Mouse (Mus musculus): Measurements from ENCODE around the gene Helq. TPM values are rescaled to one million over a fixed set of nuclear protein-coding genes. Genes with fewer than 3 reads are reported as not detected.

Helq gene
- total and polyA plus RNA-seq, 3 experiments, result 12.1 to 24.3 (median 13.1) TPM

GRCm38 (mm10) chr5:100820483-100821184, 22.2 kb upstream of the Helq start, which contains the start of gene Abraxas1:
Gene Abraxas1, minus strand, starts transcription at chr5:100820965.
- in situ Hi-C loops (cut with MboI; ENCODE audit: low pct_ligation_motif_present, low pct_unique_long_range_greater_than_20kb, low sequenced_read_pairs) (no loop called here), dilution Hi-C loops (cut with MboI; ENCODE audit: extremely low pct_ligation_motif_present, extremely low pct_unique_long_range_greater_than_20kb, low sequenced_read_pairs) (no loop called here)
- TF ChIP-seq TCF12 (IDR thresholded peaks at IDR 0.05; ENCODE audit: low read depth, low read length), result peak; percentile 94
- TF ChIP-seq ZNF384 (IDR thresholded peaks at IDR 0.05; ENCODE audit: low read depth, low read length), result 0 out of 2 replicates have a peak, but pooled peaks have one; percentile 10
- peak; percentile 81 for TF ChIP-seq TBP (conservative IDR thresholded peaks at IDR 0.05; ENCODE audit: low read depth, low read length)
- TF ChIP-seq CHD1 (IDR thresholded peaks at IDR 0.05; ENCODE audit: low read depth, low read length), result peak; percentile 89
- peak; percentile 95; the same call in 1 of the 2 replicates for TF ChIP-seq POLR2AphosphoS2 (IDR thresholded peaks at IDR 0.05; ENCODE audit: low read depth, low read length)
- TF ChIP-seq CTCF (conservative IDR thresholded peaks at IDR 0.05 in 1 of 2, IDR thresholded peaks at IDR 0.05 in 1 of 2; ENCODE audit: low read depth in 2 of 2, low read length in 2 of 2), result no peak
- peak; percentile 70; the same call in 1 of the 2 replicates for TF ChIP-seq KAT2A (IDR thresholded peaks at IDR 0.05; ENCODE audit: insufficient replicate concordance, low read length)
- peak; percentile 97 for TF ChIP-seq NELFE (IDR thresholded peaks at IDR 0.05; ENCODE audit: low read depth, low read length)
- peak; percentile 86 for TF ChIP-seq MXI1 (IDR thresholded peaks at IDR 0.05; ENCODE audit: low read depth, low read length)
- peak; percentile 48 for TF ChIP-seq ELF1 (IDR thresholded peaks at IDR 0.05; ENCODE audit: low read depth, low read length)
- peak; percentile 12; the same call in 1 of the 2 replicates for TF ChIP-seq BHLHE40 (IDR thresholded peaks at IDR 0.05; ENCODE audit: low read depth, low read length)
- peak; percentile 71 for TF ChIP-seq MEF2A (IDR thresholded peaks at IDR 0.05; ENCODE audit: borderline replicate concordance, low read depth, low read length)
- peak; percentile 92 for TF ChIP-seq MAX (IDR thresholded peaks at IDR 0.05; ENCODE audit: low read length)
- peak; percentile 81 for TF ChIP-seq SIN3A (IDR thresholded peaks at IDR 0.05; ENCODE audit: low read length)
- TF ChIP-seq ZKSCAN1 (IDR thresholded peaks at IDR 0.05; ENCODE audit: borderline replicate concordance, low read depth, low read length), result no peak
- no peak for TF ChIP-seq IRF4 (IDR thresholded peaks at IDR 0.05; ENCODE audit: low read depth, low read length)
- TF ChIP-seq ZMIZ1 (IDR thresholded peaks at IDR 0.05; ENCODE audit: low read depth, low read length), result peak; percentile 97
- no peak for TF ChIP-seq ZC3H11A (IDR thresholded peaks at IDR 0.05; ENCODE audit: low read depth, low read length)
- TF ChIP-seq GABPA (IDR thresholded peaks at IDR 0.05; ENCODE audit: insufficient replicate concordance, low read depth, low read length), result no peak
- 0 out of 2 replicates have a peak, but pooled peaks have one; percentile 22 for TF ChIP-seq EP300 (IDR thresholded peaks at IDR 0.05; ENCODE audit: low read length)
- TF ChIP-seq ETS1 (conservative IDR thresholded peaks at IDR 0.05; ENCODE audit: low read depth, low read length), result no peak; the same call in 1 of the 2 replicates
- no peak for TF ChIP-seq JUN (IDR thresholded peaks at IDR 0.05; ENCODE audit: insufficient read depth, low read depth, low read length)
- TF ChIP-seq CHD2 (IDR thresholded peaks at IDR 0.05; ENCODE audit: low read length), result 0 out of 2 replicates have a peak, but pooled peaks have one; percentile 18
- TF ChIP-seq USF1 (IDR thresholded peaks at IDR 0.05; ENCODE audit: low read depth, low read length), result no peak
- 0 out of 2 replicates have a peak, but pooled peaks have one; percentile 54 for TF ChIP-seq MYC (IDR thresholded peaks at IDR 0.05; ENCODE audit: low read depth, low read length)
- TF ChIP-seq RCOR1 (conservative IDR thresholded peaks at IDR 0.05; ENCODE audit: low read depth, low read length), result 0 out of 2 replicates have a peak, but pooled peaks have one; percentile 57
- peak; percentile 44; the same call in 1 of the 2 replicates for TF ChIP-seq UBTF (IDR thresholded peaks at IDR 0.05; ENCODE audit: low read depth, low read length)
- no peak for TF ChIP-seq PAX5 (IDR thresholded peaks at IDR 0.05; ENCODE audit: low read length)
- peak; percentile 53; the same call in 1 of the 2 replicates for TF ChIP-seq E2F4 (IDR thresholded peaks at IDR 0.05; ENCODE audit: insufficient replicate concordance, low read depth, low read length)
- TF ChIP-seq SMC3 (IDR thresholded peaks at IDR 0.05; ENCODE audit: low read depth, low read length), result no peak
- peak; percentile 81; the same call in 1 of the 2 replicates for TF ChIP-seq MAZ (IDR thresholded peaks at IDR 0.05; ENCODE audit: low read depth, low read length)
- peak; percentile 92 for TF ChIP-seq NRF1 (IDR thresholded peaks at IDR 0.05; ENCODE audit: low read depth, low read length)
- TF ChIP-seq HCFC1 (IDR thresholded peaks at IDR 0.05; ENCODE audit: low read depth, low read length), result peak; percentile 74
- peak; percentile 97 for TF ChIP-seq POLR2A (IDR thresholded peaks at IDR 0.05; ENCODE audit: low read depth, low read length)
- Histone ChIP-seq H3K9me3 (replicated peaks; ENCODE audit: low read length) (peaks cover 3% of the 10 kb centered on the region), H3K79me2 (replicated peaks; ENCODE audit: control insufficient read depth, extremely low read depth, insufficient read depth, poor library complexity, severe bottlenecking) (peaks cover 25% of the 10 kb centered on the region), H3K4me3 (replicated peaks in 1 of 3; ENCODE audit: low read depth in 2 of 3, low read length in 2 of 3, poor library complexity in 1 of 3) (peak within 1 kb of the TSS; percentile 88 to 98 (median 97)), H3K9ac (ENCODE audit: insufficient read depth, low read depth) (peak within 1 kb of the TSS; percentile 100), H3K4me1 (ENCODE audit: control insufficient read depth in 1 of 2, insufficient read depth in 2 of 2) (peaks cover 2 to 17% of the 10 kb centered on the region in 2 experiments; a peak in 2 of 4 replicates), H3K27ac (ENCODE audit: insufficient read depth, low read depth) (peak within 1 kb of the TSS; percentile 60), H3K36me3 (replicated peaks in 1 of 2; ENCODE audit: control insufficient read depth in 1 of 2, insufficient read depth in 1 of 2, low read length in 1 of 2) (peaks cover 15 to 29% of the 10 kb centered on the region in 2 experiments), H3K27me3 (replicated peaks) (no peaks in the 10 kb centered on the region), H3K4me2 (ENCODE audit: insufficient read depth, low read depth, poor library complexity, severe bottlenecking) (peak within 1 kb of the TSS; percentile 82)
- peak; percentile 86 for DNase-seq (ENCODE audit: extremely low read depth)

Data from CH12.LX (cell line).